Mouse (Mus musculus) intestine, embryonic 16.5 days (tissue): ENCODE measurements around the gene Olfr739. TPM values are rescaled to one million over a fixed set of nuclear protein-coding genes. Genes with fewer than 3 reads are reported as not detected.

Experiments used
- ATAC-seq: fragments of 200-750 bp; cut with Nextera tagmentation; 2 replicates; pipeline ENCODE4 v1.8.0; 2017; ENCODE audit warnings: moderate TSS enrichment, moderate library complexity
- H3K27ac ChIP-seq: fragments of 300-500 bp; sonication (generic); 2 replicates; pipeline ENCODE4 v1.5.1; 2014; ENCODE audit warnings: mild to moderate bottlenecking, low read length
- H3K27me3 ChIP-seq: fragments of 300-500 bp; sonication (generic); replicated peaks from 2 replicates; pipeline ENCODE4 v1.6.1; 2014; ENCODE audit warnings: low read length, control low read depth, mixed read lengths; ENCODE audit not compliant: control insufficient read depth, insufficient read depth
- H3K36me3 ChIP-seq: fragments of 300-500 bp; sonication (generic); 2 replicates; pipeline ENCODE4 v1.6.1; 2014; ENCODE audit warnings: low read length, control low read depth; ENCODE audit not compliant: control insufficient read depth, insufficient read depth
- H3K4me1 ChIP-seq: fragments of 300-500 bp; sonication (generic); 2 replicates; pipeline ENCODE4 v1.6.1; 2014; ENCODE audit warnings: low read length, control low read depth, mixed read lengths; ENCODE audit not compliant: control insufficient read depth, insufficient read depth
- H3K4me2 ChIP-seq: fragments of 300-500 bp; sonication (generic); 2 replicates; pipeline ENCODE4 v1.6.1; 2014; ENCODE audit warnings: low read depth, low read length, control low read depth
- H3K4me3 ChIP-seq: fragments of 300-500 bp; sonication (generic); 2 replicates; pipeline ENCODE4 v1.5.1; 2014; ENCODE audit warnings: mild to moderate bottlenecking, low read length
- H3K9ac ChIP-seq: fragments of 300-500 bp; sonication (generic); 2 replicates; pipeline ENCODE4 v1.6.1; 2014; ENCODE audit warnings: low read depth, low read length
- H3K9me3 ChIP-seq: fragments of 300-500 bp; sonication (generic); 2 replicates; pipeline ENCODE4 v1.6.1; 2016; ENCODE audit warnings: low read length, control low read depth; ENCODE audit not compliant: control insufficient read depth
- WGBS: fragments of 180-500 bp; shearing (Covaris S2); extraction: QIAGEN DNeasy Blood & Tissue Kit; methylation state at CpG from one replicate; pipeline ENCODE4 v1.1.7; 2014; 5-methylcytosine and 5-hydroxymethylcytosine counted together
- polyA plus RNA-seq: library from polyadenylated mRNA; unstranded; fragments of >200 nt; fragmentation: Nextera tagmentation; extraction: Ambion mirVana; gene quantifications from 2 replicates; pipeline ENCODE4 v1.2.1, GENCODE M21; 2015

The Olfr739 gene
- polyA plus RNA-seq = not detected in 2 replicates

GRCm38 (mm10) chr14:50418326-50418725 lies at the start of gene Olfr739:
TSS of gene Olfr739 (plus strand) at chr14:50418626.
- 68% methylated on average over 2 of the region's 2 CpGs for WGBS
- no peak within 1 kb of the TSS for H3K4me2 ChIP-seq
- H3K36me3 ChIP-seq = no peaks in the 10 kb centered on the region
- H3K27ac ChIP-seq = no peak within 1 kb of the TSS
- no peaks in the 10 kb centered on the region for H3K27me3 ChIP-seq
- no peak within 1 kb of the TSS for H3K4me3 ChIP-seq
- no peak for ATAC-seq
- no peak within 1 kb of the TSS for H3K9ac ChIP-seq
- H3K9me3 ChIP-seq = no peaks in the 10 kb centered on the region
- no peaks in the 10 kb centered on the region for H3K4me1 ChIP-seq

- Histone ChIP-seq H3K27ac (no peak within 1 kb of the TSS), H3K4me2 (no peak within 1 kb of the TSS), H3K36me3 (no peaks in the 10 kb centered on the region), H3K9me3 (no peaks in the 10 kb centered on the region), H3K9ac (no peak within 1 kb of the TSS), H3K27me3 (no peaks in the 10 kb centered on the region), H3K4me3 (no peak within 1 kb of the TSS), H3K4me1 (no peaks in the 10 kb centered on the region)
- ATAC-seq = no peak
- 71% methylated on average over 2 of the region's 2 CpGs for WGBS
Measured at GRCm38 (mm10) chr14:50380863-50381262, 37.6 kb upstream of the Olfr739 start, which contains the start of gene Olfr736. TSS of gene Olfr736 (plus strand) at chr14:50381163.

GRCm38 (mm10) chr14:50407268-50407667 lies 11.2 kb upstream of the Olfr739 start, which contains the start of gene Olfr738:
TSS of gene Olfr738 (plus strand) at chr14:50407568.
- H3K27me3 ChIP-seq = no peaks in the 10 kb centered on the region

GRCm38 (mm10) chr14:50445245-50445644 lies 26.8 kb downstream of the Olfr739 start, which contains the start of gene Olfr740:
TSS of gene Olfr740 (plus strand) at chr14:50445545.
- H3K9ac ChIP-seq = no peak within 1 kb of the TSS
- no peak for ATAC-seq
- WGBS = 84% methylated on average over 3 of the region's 3 CpGs

More at GRCm38 (mm10) chr14:50407268-50407667, 11.2 kb upstream of the Olfr739 start, which contains the start of gene Olfr738:
- H3K27ac ChIP-seq = no peak within 1 kb of the TSS
- H3K9me3 ChIP-seq = no peaks in the 10 kb centered on the region
- H3K4me1 ChIP-seq = no peaks in the 10 kb centered on the region
- WGBS = 61% methylated on average over 1 of the region's 1 CpGs
- H3K4me2 ChIP-seq = no peak within 1 kb of the TSS
- no peak within 1 kb of the TSS for H3K4me3 ChIP-seq
- no peak for ATAC-seq
- no peak within 1 kb of the TSS for H3K9ac ChIP-seq
- H3K36me3 ChIP-seq = no peaks in the 10 kb centered on the region

GRCm38 (mm10) chr14:50472438-50472837 lies 54.0 kb downstream of the Olfr739 start, which contains the start of gene Olfr741:
TSS of gene Olfr741 (plus strand) at chr14:50472738.
- no peaks in the 10 kb centered on the region for H3K36me3 ChIP-seq
- no peaks in the 10 kb centered on the region for H3K4me1 ChIP-seq
- no peak for ATAC-seq
- no peaks in the 10 kb centered on the region for H3K27me3 ChIP-seq
- 76% methylated on average over 2 of the region's 2 CpGs for WGBS
- H3K9me3 ChIP-seq = no peaks in the 10 kb centered on the region
- H3K4me2 ChIP-seq = no peak within 1 kb of the TSS
- H3K4me3 ChIP-seq = no peak within 1 kb of the TSS
- no peak within 1 kb of the TSS for H3K27ac ChIP-seq
- no peak within 1 kb of the TSS for H3K9ac ChIP-seq

More at GRCm38 (mm10) chr14:50445245-50445644, 26.8 kb downstream of the Olfr739 start, which contains the start of gene Olfr740:
- H3K36me3 ChIP-seq = no peaks in the 10 kb centered on the region
- H3K27ac ChIP-seq = no peak within 1 kb of the TSS
- H3K9me3 ChIP-seq = no peaks in the 10 kb centered on the region
- no peak within 1 kb of the TSS for H3K4me2 ChIP-seq
- no peaks in the 10 kb centered on the region for H3K27me3 ChIP-seq
- H3K4me1 ChIP-seq = no peaks in the 10 kb centered on the region
- H3K4me3 ChIP-seq = no peak within 1 kb of the TSS

Other genes starting within 250 kb of the Olfr739 start
- not detected in 2 replicates for gene Olfr730, start 230.4 kb upstream of the Olfr739 start, polyA plus RNA-seq
- gene Olfr731, start 176.8 kb upstream of the Olfr739 start, polyA plus RNA-seq = not detected in 2 replicates
- not detected in 2 replicates for gene Olfr732, start 134.4 kb upstream of the Olfr739 start, polyA plus RNA-seq
- gene Olfr733, start 117.1 kb upstream of the Olfr739 start, polyA plus RNA-seq = not detected in 2 replicates
- gene Olfr734, start 91.9 kb upstream of the Olfr739 start, polyA plus RNA-seq = not detected in 2 replicates
- not detected in 2 replicates for gene Olfr735, start 69.8 kb upstream of the Olfr739 start, polyA plus RNA-seq
- gene Tlr11, start 60.7 kb upstream of the Olfr739 start, polyA plus RNA-seq = 0.05 and 0.10 TPM in 2 replicates
- not detected in 2 replicates for gene Olfr736, start 37.5 kb upstream of the Olfr739 start, polyA plus RNA-seq
- not detected in 2 replicates for gene Olfr738, start 11.1 kb upstream of the Olfr739 start, polyA plus RNA-seq
- not detected in 2 replicates for gene Olfr740, start 26.9 kb downstream of the Olfr739 start, polyA plus RNA-seq
- gene Olfr741, start 54.1 kb downstream of the Olfr739 start, polyA plus RNA-seq = not detected in 2 replicates
- not detected in 2 replicates for gene Olfr742, start 85.0 kb downstream of the Olfr739 start, polyA plus RNA-seq
- gene Olfr743, start 103.2 kb downstream of the Olfr739 start, polyA plus RNA-seq = not detected in 2 replicates
- gene Olfr744, start 196.3 kb downstream of the Olfr739 start, polyA plus RNA-seq = not detected in 2 replicates
- not detected in 2 replicates for gene Olfr745, start 220.8 kb downstream of the Olfr739 start, polyA plus RNA-seq
- not detected in 2 replicates for gene Olfr746, start 228.5 kb downstream of the Olfr739 start, polyA plus RNA-seq